In the genomic region with DNA sequence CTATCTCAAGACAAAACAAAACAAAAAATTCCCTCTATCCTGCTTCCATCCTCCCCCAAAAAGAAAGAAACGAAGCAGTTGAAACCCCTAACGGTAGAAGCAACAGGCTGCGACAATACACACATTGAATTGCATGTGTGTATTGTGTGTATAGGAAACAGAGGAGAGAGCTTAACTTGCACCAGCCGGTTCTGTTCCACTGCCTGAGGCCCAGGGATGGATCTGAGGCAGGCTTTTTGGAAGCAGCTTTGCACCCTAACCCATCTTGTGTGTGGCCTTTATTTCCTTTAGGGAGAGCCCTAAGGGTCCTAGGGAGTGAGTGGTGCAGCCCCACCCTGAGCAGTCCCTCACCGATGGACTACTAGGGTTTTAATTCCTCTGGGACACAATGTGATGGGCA, we compare ENCODE assay signal across 10 mouse cellular contexts. TPM values are rescaled to one million over a fixed set of nuclear protein-coding genes. Genes with fewer than 3 reads are reported as not detected.
DNase-seq lines count a peak whose midpoint lies in the region; ATAC-seq and TF ChIP-seq lines count a peak whose summit lies in the region.
"Had no signal": no experiment of that assay in that cellular context is flagged by ENCODE, and none has a peak within 500 bp of the region (broad histone marks: within the 10 kb centered on the region; RNA-seq: fewer than 3 reads in every experiment).

No protein-coding gene starts in this region.

- H3K4me3 ChIP-seq in heart, adult 2 months: peak overlapping the region; percentile 54
- H3K4me3 ChIP-seq in lung, adult 2 months (replicated peaks; ENCODE audit: extremely low read depth, low read depth, low read length): peak overlapping the region; percentile 69
- no peak overlapping the region for H3K4me3 ChIP-seq in hindbrain, embryonic 16.5 days (ENCODE audit: low read length)
- no peak overlapping the region for H3K4me3 ChIP-seq in neural tube, embryonic 15.5 days (replicated peaks)
- H3K4me3 ChIP-seq in forebrain, embryonic 16.5 days (replicated peaks; ENCODE audit: low read length): no peak overlapping the region

- TF ChIP-seq POLR2A in heart, adult 2 months (IDR thresholded peaks at IDR 0.05; ENCODE audit: insufficient read depth, low read depth, low read length): no peak
- no peak for TF ChIP-seq POLR2A in lung, adult 2 months (IDR thresholded peaks at IDR 0.05; ENCODE audit: borderline replicate concordance, extremely low read depth, low read depth, low read length)

- no peaks in the 10 kb centered on the region for H3K36me3 ChIP-seq in heart, adult 2 months (ENCODE audit: control insufficient read depth, insufficient read depth, low read length)
- H3K36me3 ChIP-seq in hindbrain, embryonic 16.5 days (ENCODE audit: control insufficient read depth, insufficient read depth, low read length): no peaks in the 10 kb centered on the region
- no peaks in the 10 kb centered on the region for H3K36me3 ChIP-seq in neural tube, embryonic 15.5 days
- H3K36me3 ChIP-seq in forebrain, embryonic 16.5 days (ENCODE audit: control insufficient read depth, insufficient read depth): no peaks in the 10 kb centered on the region

- peaks cover 9% of the 10 kb centered on the region for H3K4me1 ChIP-seq in heart, adult 2 months (ENCODE audit: control insufficient read depth, insufficient read depth, low read length)
- H3K4me1 ChIP-seq in lung, adult 2 months (ENCODE audit: control insufficient read depth, insufficient read depth, low read length): peaks cover 14% of the 10 kb centered on the region
- H3K4me1 ChIP-seq in hindbrain, embryonic 16.5 days (ENCODE audit: control insufficient read depth, insufficient read depth, low read depth, low read length): no peaks in the 10 kb centered on the region
- H3K4me1 ChIP-seq in neural tube, embryonic 15.5 days: no peaks in the 10 kb centered on the region
- H3K4me1 ChIP-seq in forebrain, embryonic 16.5 days (replicated peaks; ENCODE audit: control insufficient read depth, insufficient read depth, low read length): no peaks in the 10 kb centered on the region

- ATAC-seq in hindbrain, embryonic 16.5 days: no peak
- ATAC-seq in neural tube, embryonic 15.5 days (ENCODE audit: low FRiP score): no peak
- ATAC-seq in forebrain, embryonic 16.5 days: no peak

- TF ChIP-seq EP300 in heart, adult 2 months (IDR thresholded peaks at IDR 0.05; ENCODE audit: insufficient read depth, low read depth, low read length): no peak

- peak overlapping the region; percentile 67; the same call in 1 of the 2 replicates for H3K9ac ChIP-seq in heart, adult 2 months (ENCODE audit: low read depth, low read length)
- no peak overlapping the region for H3K9ac ChIP-seq in hindbrain, embryonic 16.5 days (ENCODE audit: low read depth, low read length)
- no peak overlapping the region for H3K9ac ChIP-seq in neural tube, embryonic 15.5 days (replicated peaks)
- no peak overlapping the region for H3K9ac ChIP-seq in forebrain, embryonic 16.5 days (replicated peaks; ENCODE audit: low read depth, low read length)

- WGBS in heart, adult 2 months: 63% methylated on average over 5 of the region's 5 CpGs
- WGBS in lung, adult 2 months: 50% methylated on average over 5 of the region's 5 CpGs
- 76% methylated on average over 5 of the region's 5 CpGs for WGBS in hindbrain, embryonic 16.5 days
- WGBS in neural tube, embryonic 15.5 days: 79% methylated on average over 5 of the region's 5 CpGs
- WGBS in forebrain, embryonic 16.5 days: 67% methylated on average over 5 of the region's 5 CpGs

- no peak for TF ChIP-seq CTCF in heart, adult 2 months (IDR thresholded peaks at IDR 0.05)
- TF ChIP-seq CTCF in lung, adult 2 months (IDR thresholded peaks at IDR 0.05; ENCODE audit: insufficient read depth, low read length): no peak

- peak in 1 of 2 experiments; percentile 37 for DNase-seq in heart, adult 2 months
- DNase-seq in heart, adult 18-20 months: no peak
- no peak for DNase-seq in lung, adult 2 months
- no peak for DNase-seq in lung, postnatal 10 days
- DNase-seq in Muller cell, postnatal 12 days (ENCODE audit: inconsistent ontology term): no peak
- DNase-seq: thymus, postnatal 25 days had no signal

- H3K9me3 ChIP-seq in hindbrain, embryonic 16.5 days (ENCODE audit: control insufficient read depth, low read length): no peaks in the 10 kb centered on the region
- H3K9me3 ChIP-seq in neural tube, embryonic 15.5 days (replicated peaks): no peaks in the 10 kb centered on the region
- no peaks in the 10 kb centered on the region for H3K9me3 ChIP-seq in forebrain, embryonic 16.5 days (ENCODE audit: control insufficient read depth, low read length)

- H3K27me3 ChIP-seq in heart, adult 2 months (ENCODE audit: control insufficient read depth, insufficient read depth, low read length): no peaks in the 10 kb centered on the region
- no peaks in the 10 kb centered on the region for H3K27me3 ChIP-seq in hindbrain, embryonic 16.5 days (replicated peaks; ENCODE audit: control insufficient read depth, insufficient read depth, low read length)
- H3K27me3 ChIP-seq in neural tube, embryonic 15.5 days (replicated peaks): no peaks in the 10 kb centered on the region
- no peaks in the 10 kb centered on the region for H3K27me3 ChIP-seq in forebrain, embryonic 16.5 days (replicated peaks; ENCODE audit: control insufficient read depth, insufficient read depth, low read length)
- H3K27me3 ChIP-seq: megakaryocyte, embryonic 14.5 days had no signal

- peak overlapping the region; percentile 36; the same call in 1 of the 2 replicates for H3K4me2 ChIP-seq in hindbrain, embryonic 16.5 days (ENCODE audit: low read length)
- H3K4me2 ChIP-seq in neural tube, embryonic 15.5 days: 0 out of 2 replicates have a peak overlapping the region, but pooled peaks have one; percentile 31
- no peak overlapping the region for H3K4me2 ChIP-seq in forebrain, embryonic 16.5 days (ENCODE audit: low read length)

- H3K79me2 ChIP-seq in heart, adult 2 months (replicated peaks; ENCODE audit: control insufficient read depth, insufficient read depth, low read length): no peaks in the 10 kb centered on the region

- intact Hi-C loops in heart, adult 2 months (cut with DNase I): loop anchor here (2.0 kb wide), 1 partner anchor 28 kb away; no protein-coding TSS in a partner anchor

- peak overlapping the region; percentile 84 for H3K27ac ChIP-seq in heart, adult 2 months
- H3K27ac ChIP-seq in hindbrain, embryonic 16.5 days (ENCODE audit: low read depth, low read length): no peak overlapping the region
- no peak overlapping the region for H3K27ac ChIP-seq in neural tube, embryonic 15.5 days (replicated peaks)
- H3K27ac ChIP-seq in forebrain, embryonic 16.5 days (ENCODE audit: low read length): no peak overlapping the region

RNA-seq across cellular contexts. Expression of a gene that starts 29.5 kb away (rescaled TPM):
- total RNA-seq in heart, adult 2 months (2021): 100 to 1,000 TPM; 155 to 164 TPM
- 72.9 and 85.8 TPM in 2 replicates for polyA plus RNA-seq in heart, adult 2 months (2012; rRNA removed)
- total RNA-seq in heart, adult 18-20 months (2021): 100 to 1,000 TPM; 142 to 150 TPM
- polyA plus RNA-seq in lung, adult 2 months (2012; rRNA removed): 161 TPM in 2 replicates
- polyA plus RNA-seq in hindbrain, embryonic 16.5 days (2015; fragmentation: Nextera tagmentation; extraction: Ambion mirVana): 123 and 163 TPM in 2 replicates
- polyA plus RNA-seq in neural tube, embryonic 15.5 days (2015; fragmentation: Nextera tagmentation; extraction: Ambion mirVana): 331 and 342 TPM in 2 replicates
- 256 and 326 TPM in 2 replicates for polyA plus RNA-seq in forebrain, embryonic 16.5 days (2015; fragmentation: Nextera tagmentation; extraction: Ambion mirVana)

RNA-seq across cellular contexts. Expression of a gene that starts 58.4 kb away (rescaled TPM):
- total RNA-seq in heart, adult 2 months (2021): 10 to 100 TPM in 1 of 2 experiments, 1 to 10 TPM in 1; 8.9 to 11.0 TPM
- 8.6 and 10.7 TPM in 2 replicates for polyA plus RNA-seq in heart, adult 2 months (2012; rRNA removed)
- 10 to 100 TPM in 1 of 2 experiments, 1 to 10 TPM in 1; 8.4 to 10.4 TPM for total RNA-seq in heart, adult 18-20 months (2021)
- polyA plus RNA-seq in lung, adult 2 months (2012; rRNA removed): 10.4 and 13.4 TPM in 2 replicates
- polyA plus RNA-seq in hindbrain, embryonic 16.5 days (2015; fragmentation: Nextera tagmentation; extraction: Ambion mirVana): 21.4 and 22.9 TPM in 2 replicates
- polyA plus RNA-seq in neural tube, embryonic 15.5 days (2015; fragmentation: Nextera tagmentation; extraction: Ambion mirVana): 22.2 and 25.6 TPM in 2 replicates
- 34.2 and 36.0 TPM in 2 replicates for polyA plus RNA-seq in forebrain, embryonic 16.5 days (2015; fragmentation: Nextera tagmentation; extraction: Ambion mirVana)

Comparison
In these comparisons a context has a peak if more than half of its experiments do, and no peak if none do; other contexts are left out.
1. H3K4me3 ChIP-seq: peak in heart, adult 2 months (single experiment) and lung, adult 2 months (single experiment); none in hindbrain, embryonic 16.5 days (single experiment), neural tube, embryonic 15.5 days (single experiment) and forebrain, embryonic 16.5 days (single experiment).